Mouse (Mus musculus): ENCODE measurements at regions not wholly inside any gene's neighbourhood (a gene's known extent, or its start where the extent isn't known, plus 50 kb on each side); places are given as distances from the start of the nearest gene placed in this dataset.
"Not testable (repeated sequence)": the region's sequence is repeated elsewhere in the genome, so short reads cannot be mapped to it uniquely, and the experiment has no call there.

DNA sequence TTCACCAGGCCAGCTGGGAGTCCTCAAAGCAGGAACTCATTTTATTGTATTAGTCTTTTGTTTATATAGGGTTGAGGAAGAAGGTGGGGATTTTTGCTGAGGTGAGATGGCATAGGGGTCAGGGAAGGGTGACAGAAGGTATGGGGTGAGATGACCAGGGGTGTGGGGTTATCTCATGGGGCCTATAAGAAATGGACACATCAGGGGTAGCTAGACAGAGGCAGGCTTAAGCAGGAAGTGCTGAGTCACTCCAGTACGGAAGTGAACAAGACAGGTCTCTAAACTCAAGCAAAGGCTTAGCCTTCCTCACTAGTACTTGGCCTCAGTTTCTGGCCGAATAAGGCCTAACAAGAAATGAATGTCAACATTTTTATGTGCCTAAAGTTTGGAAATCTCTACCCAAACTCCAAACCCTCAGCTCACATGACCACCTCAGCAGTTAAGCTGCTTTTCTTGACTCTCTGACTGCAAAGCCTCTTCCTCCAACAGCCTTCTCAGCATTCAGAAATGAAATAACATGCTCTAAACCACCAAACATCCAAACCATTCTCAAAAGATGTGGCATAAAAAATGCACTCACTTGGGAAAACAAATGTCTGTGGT, 86.9 kb upstream of the Pdk4 start:
- WGBS, result 86% methylated on average over 2 of the region's 2 CpGs
- H3K4me3 ChIP-seq (ENCODE audit: low read depth, low read length), result no peak overlapping the region

GRCm38 (mm10) chr6:5576891-5577290, 80.8 kb upstream of the Pdk4 start:
- H3K27ac ChIP-seq (replicated peaks; ENCODE audit: low read depth, low read length); ATAC-seq (ENCODE audit: insufficient number of reproducible peaks, low FRiP score, low TSS enrichment, low read depth); DNase-seq (ENCODE audit: low spot score); H3K4me1 ChIP-seq (ENCODE audit: control insufficient read depth, insufficient read depth, low read length); H3K4me3 ChIP-seq (ENCODE audit: low read depth, low read length); H3K9ac ChIP-seq (ENCODE audit: low read length); H3K27me3 ChIP-seq (ENCODE audit: control insufficient read depth, insufficient read depth, low read length); H3K9me3 ChIP-seq (ENCODE audit: control insufficient read depth, low read length); H3K36me3 ChIP-seq (ENCODE audit: control insufficient read depth, insufficient read depth, low read length); H3K4me2 ChIP-seq (ENCODE audit: low read depth, severe bottlenecking): not testable (repeated sequence)
- 91% methylated on average over 2 of the region's 2 CpGs for WGBS

More for the DNA sequence above, 86.9 kb upstream of the Pdk4 start:
- Histone ChIP-seq H3K36me3 (ENCODE audit: control insufficient read depth, insufficient read depth, low read length) (no peaks in the 10 kb centered on the region), H3K4me2 (ENCODE audit: low read depth, severe bottlenecking) (no peak overlapping the region), H3K9me3 (ENCODE audit: control insufficient read depth, low read length) (no peaks in the 10 kb centered on the region), H3K4me1 (ENCODE audit: control insufficient read depth, insufficient read depth, low read length) (0 out of 2 replicates have a peak, but pooled peaks cover 4% of the 10 kb centered on the region), H3K27me3 (ENCODE audit: control insufficient read depth, insufficient read depth, low read length) (no peaks in the 10 kb centered on the region), H3K9ac (ENCODE audit: low read length) (no peak overlapping the region), H3K27ac (replicated peaks; ENCODE audit: low read depth, low read length) (no peak overlapping the region)
- DNase-seq (ENCODE audit: low spot score) (no peak), ATAC-seq (ENCODE audit: insufficient number of reproducible peaks, low FRiP score, low TSS enrichment, low read depth) (no peak)

DNA sequence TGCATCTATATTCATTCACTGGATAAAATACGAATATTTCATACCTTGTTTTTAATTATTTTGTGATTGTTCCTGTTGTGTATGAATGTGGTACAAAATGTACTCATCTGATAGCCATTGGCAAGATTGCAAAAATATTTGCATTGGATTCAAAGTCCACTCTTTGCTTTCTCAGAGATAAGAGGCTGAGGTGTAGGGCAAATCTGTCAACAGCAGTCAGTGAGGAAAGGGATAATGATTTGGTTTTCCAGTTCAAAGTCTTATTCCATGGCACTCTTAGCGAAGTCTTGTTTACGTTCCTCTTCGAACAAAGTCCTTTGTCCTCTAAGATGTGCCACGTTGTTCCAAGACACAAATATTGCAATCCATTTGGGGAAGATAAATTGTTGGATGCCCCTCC, 70.5 kb upstream of the Pdk4 start:
- no peaks in the 10 kb centered on the region for H3K4me1 ChIP-seq (ENCODE audit: control insufficient read depth, insufficient read depth, low read length)
- ATAC-seq (ENCODE audit: insufficient number of reproducible peaks, low FRiP score, low TSS enrichment, low read depth) (no peak), DNase-seq (ENCODE audit: low spot score) (no peak)
- H3K9ac ChIP-seq (ENCODE audit: low read length), result no peak overlapping the region
- 78% methylated on average over 5 of the region's 5 CpGs for WGBS
- H3K27me3 ChIP-seq (ENCODE audit: control insufficient read depth, insufficient read depth, low read length), result no peaks in the 10 kb centered on the region
- no peaks in the 10 kb centered on the region for H3K9me3 ChIP-seq (ENCODE audit: control insufficient read depth, low read length)
- H3K4me2 ChIP-seq (ENCODE audit: low read depth, severe bottlenecking), result no peak overlapping the region
- H3K4me3 ChIP-seq (ENCODE audit: low read depth, low read length), result no peak overlapping the region
- H3K36me3 ChIP-seq (ENCODE audit: control insufficient read depth, insufficient read depth, low read length), result no peaks in the 10 kb centered on the region
- H3K27ac ChIP-seq (replicated peaks; ENCODE audit: low read depth, low read length), result no peak overlapping the region

- ATAC-seq (ENCODE audit: insufficient number of reproducible peaks, low FRiP score, low TSS enrichment, low read depth), result no peak
Measured at GRCm38 (mm10) chr6:5565049-5565448, 68.9 kb upstream of the Pdk4 start.

DNA sequence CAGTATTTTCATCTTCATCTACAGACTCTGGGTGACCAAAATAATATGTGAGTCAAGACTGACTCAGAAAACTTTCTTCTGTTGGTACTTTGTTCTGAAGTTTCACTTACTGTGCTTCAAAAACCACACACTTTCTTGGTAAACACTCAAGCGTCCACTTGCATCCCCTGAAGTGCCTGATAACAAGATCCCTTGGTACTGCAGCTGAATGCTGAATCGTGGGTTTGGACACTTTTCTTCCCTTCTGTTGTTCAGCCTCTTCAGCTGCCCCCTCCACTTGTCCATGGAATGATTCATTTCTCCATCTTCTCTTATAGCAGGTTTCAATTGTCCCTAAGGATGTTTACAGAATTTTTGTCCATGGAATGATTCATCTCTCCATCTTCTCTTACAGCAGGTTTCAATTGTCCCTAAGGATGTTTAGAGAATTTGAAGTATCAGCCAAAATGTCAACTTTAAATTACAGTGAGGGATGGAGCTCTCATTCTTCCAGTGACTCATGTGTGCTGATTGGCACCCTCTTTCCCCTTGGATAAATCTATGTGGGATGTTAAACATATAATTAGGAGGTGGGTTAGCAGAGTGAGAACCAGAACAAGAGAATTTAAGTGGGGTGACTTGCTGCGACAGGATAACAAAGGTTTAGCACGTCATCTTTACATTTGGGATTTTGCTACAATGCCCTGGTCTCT, 57.7 kb upstream of the Pdk4 start:
- Histone ChIP-seq H3K4me1 (ENCODE audit: control insufficient read depth, insufficient read depth, low read length) (no peaks in the 10 kb centered on the region), H3K36me3 (ENCODE audit: control insufficient read depth, insufficient read depth, low read length) (no peaks in the 10 kb centered on the region), H3K9ac (ENCODE audit: low read length) (no peak overlapping the region), H3K4me3 (ENCODE audit: low read depth, low read length) (no peak overlapping the region), H3K4me2 (ENCODE audit: low read depth, severe bottlenecking) (no peak overlapping the region), H3K9me3 (ENCODE audit: control insufficient read depth, low read length) (no peaks in the 10 kb centered on the region), H3K27ac (replicated peaks; ENCODE audit: low read depth, low read length) (no peak overlapping the region), H3K27me3 (ENCODE audit: control insufficient read depth, insufficient read depth, low read length) (no peaks in the 10 kb centered on the region)
- DNase-seq (ENCODE audit: low spot score) (no peak), ATAC-seq (ENCODE audit: insufficient number of reproducible peaks, low FRiP score, low TSS enrichment, low read depth) (no peak)
- WGBS, result 83% methylated on average over 4 of the region's 4 CpGs

More at GRCm38 (mm10) chr6:5565049-5565448, 68.9 kb upstream of the Pdk4 start:
- WGBS, result 91% methylated on average over 2 of the region's 2 CpGs
- Histone ChIP-seq H3K4me1 (ENCODE audit: control insufficient read depth, insufficient read depth, low read length) (no peaks in the 10 kb centered on the region), H3K27me3 (ENCODE audit: control insufficient read depth, insufficient read depth, low read length) (no peaks in the 10 kb centered on the region), H3K9ac (ENCODE audit: low read length) (no peak overlapping the region), H3K4me2 (ENCODE audit: low read depth, severe bottlenecking) (no peak overlapping the region), H3K9me3 (ENCODE audit: control insufficient read depth, low read length) (no peaks in the 10 kb centered on the region), H3K36me3 (ENCODE audit: control insufficient read depth, insufficient read depth, low read length) (no peaks in the 10 kb centered on the region), H3K27ac (replicated peaks; ENCODE audit: low read depth, low read length) (no peak overlapping the region), H3K4me3 (ENCODE audit: low read depth, low read length) (no peak overlapping the region)
- no peak for DNase-seq (ENCODE audit: low spot score)

DNA sequence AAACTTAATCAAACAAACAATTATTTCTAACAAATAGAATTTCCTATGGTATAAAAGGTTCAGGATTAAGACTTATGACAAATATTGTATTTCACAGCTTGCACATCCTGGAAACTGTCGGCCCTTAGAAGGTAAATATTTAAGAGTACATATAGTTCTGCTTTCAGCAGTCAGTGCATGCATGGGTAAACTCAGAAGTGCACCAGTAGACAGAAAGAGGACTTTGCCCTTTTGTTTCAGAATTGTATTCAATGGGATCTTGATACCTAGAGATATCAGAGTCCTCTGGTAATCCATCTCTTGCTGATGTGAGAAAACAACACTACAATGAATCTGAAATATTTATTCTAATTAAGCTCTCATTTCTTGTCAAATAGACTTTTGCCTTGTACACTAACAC, 54.0 kb upstream of the Pdk4 start:
- H3K27ac ChIP-seq (replicated peaks; ENCODE audit: low read depth, low read length), result no peak overlapping the region
- no peak overlapping the region for H3K9ac ChIP-seq (ENCODE audit: low read length)
- no peak for ATAC-seq (ENCODE audit: insufficient number of reproducible peaks, low FRiP score, low TSS enrichment, low read depth)
- WGBS, result 91% methylated on average over 1 of the region's 1 CpGs
- no peaks in the 10 kb centered on the region for H3K36me3 ChIP-seq (ENCODE audit: control insufficient read depth, insufficient read depth, low read length)
- H3K27me3 ChIP-seq (ENCODE audit: control insufficient read depth, insufficient read depth, low read length), result no peaks in the 10 kb centered on the region
- no peak for DNase-seq (ENCODE audit: low spot score)
- no peaks in the 10 kb centered on the region for H3K4me1 ChIP-seq (ENCODE audit: control insufficient read depth, insufficient read depth, low read length)
- no peak overlapping the region for H3K4me2 ChIP-seq (ENCODE audit: low read depth, severe bottlenecking)
- no peaks in the 10 kb centered on the region for H3K9me3 ChIP-seq (ENCODE audit: control insufficient read depth, low read length)
- no peak overlapping the region for H3K4me3 ChIP-seq (ENCODE audit: low read depth, low read length)

Data from limb, embryonic 11.5 days (tissue).